Mouse (Mus musculus) heart, postnatal 36 days (tissue): ENCODE data around the gene Ltb4r2. TPM values are rescaled to one million over a fixed set of nuclear protein-coding genes. Genes with fewer than 3 reads are reported as not detected.

Experiments
- DNase-seq, 2 experiments: peaks; one replicate each; pipeline ENCODE4 v3.0.0; 2021 to 2022
- intact Hi-C: fragments of 180-260 bp; cut with DNase I; formaldehyde crosslinking; loops from one replicate; pipeline ENCODE4 v1.15.1; 2025
- total RNA-seq, 2 experiments: library from RNA; stranded (reverse); gene quantifications; 2 replicates each; pipeline ENCODE4 v1.2.3; 2021

Ltb4r2 gene
- total RNA-seq, 2 experiments from 2014 or later: 0.19 TPM; not detected in 1

DNA sequence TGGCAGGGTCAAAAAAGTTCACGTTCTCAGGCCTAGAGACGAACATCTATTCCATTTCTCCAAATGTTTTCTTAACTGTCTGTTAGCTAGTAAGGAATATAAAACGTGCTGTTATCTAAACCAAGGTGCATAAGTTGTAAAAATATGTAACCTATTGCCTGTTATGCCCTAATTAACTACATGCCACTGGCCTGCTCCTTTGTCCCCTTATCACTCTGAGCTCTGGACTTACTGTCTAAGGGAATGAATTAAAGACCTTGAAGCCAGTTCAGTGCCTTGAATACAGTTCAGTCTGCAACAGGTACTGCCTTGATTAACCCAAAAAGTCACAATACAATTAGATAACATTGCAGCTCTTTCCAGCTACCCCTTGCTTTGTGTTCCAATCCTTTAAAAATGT, 25.9 kb upstream of the Ltb4r2 start:
- no peak for DNase-seq
- intact Hi-C loops: no loop called here

DNA sequence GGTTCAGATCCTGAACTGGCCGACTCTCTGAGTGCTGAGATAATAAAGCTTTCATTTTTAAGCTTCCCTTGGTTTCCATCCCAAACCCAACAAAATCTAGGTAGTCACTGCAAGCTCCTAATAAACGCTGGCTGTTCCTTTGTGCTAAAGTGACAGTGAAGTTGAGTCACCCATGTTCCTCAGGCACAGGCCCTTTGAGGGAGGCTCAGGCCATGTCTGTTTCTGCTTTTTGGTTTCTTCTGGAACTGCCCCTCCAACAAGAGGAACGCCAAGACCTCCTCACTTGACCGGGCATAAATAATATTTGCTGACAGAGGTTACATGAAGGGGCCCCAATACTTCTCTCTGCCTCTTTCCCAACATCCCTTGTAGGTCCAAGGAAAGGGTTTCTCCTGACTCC, 25.5 kb upstream of the Ltb4r2 start:
- intact Hi-C loops: no loop called here

DNA sequence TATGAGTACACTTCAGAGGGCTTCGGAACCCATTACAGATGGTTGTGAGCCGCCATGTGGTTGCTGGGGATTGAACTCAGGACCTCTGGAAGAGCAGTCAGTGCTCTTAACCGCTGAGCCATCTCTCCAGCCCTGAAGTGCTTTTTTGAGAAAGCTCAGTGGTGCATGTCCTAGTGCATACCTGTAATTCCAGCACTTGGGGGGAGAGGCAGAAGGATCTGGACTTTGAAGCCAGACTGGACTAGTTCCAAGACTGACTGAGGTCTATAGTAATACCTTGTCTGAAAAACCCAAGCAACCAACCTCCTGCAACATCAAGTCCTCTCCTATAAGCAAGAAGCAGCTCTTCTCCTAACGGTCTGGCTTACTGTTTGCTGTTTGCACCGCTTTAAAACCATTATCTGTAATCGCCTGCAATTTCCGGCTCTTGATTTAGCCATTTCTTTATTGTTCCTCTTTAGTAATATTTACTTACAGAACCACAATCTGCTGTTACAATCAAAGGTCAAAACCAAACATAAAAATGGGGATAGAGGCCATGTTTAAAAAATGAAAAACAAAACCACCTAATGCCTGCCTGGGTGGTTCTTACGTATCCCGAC, 24.0 kb upstream of the Ltb4r2 start:
- intact Hi-C loops: no loop called here
- DNase-seq: no peak

More for the DNA sequence above, 25.5 kb upstream of the Ltb4r2 start:
- DNase-seq: no peak

DNA sequence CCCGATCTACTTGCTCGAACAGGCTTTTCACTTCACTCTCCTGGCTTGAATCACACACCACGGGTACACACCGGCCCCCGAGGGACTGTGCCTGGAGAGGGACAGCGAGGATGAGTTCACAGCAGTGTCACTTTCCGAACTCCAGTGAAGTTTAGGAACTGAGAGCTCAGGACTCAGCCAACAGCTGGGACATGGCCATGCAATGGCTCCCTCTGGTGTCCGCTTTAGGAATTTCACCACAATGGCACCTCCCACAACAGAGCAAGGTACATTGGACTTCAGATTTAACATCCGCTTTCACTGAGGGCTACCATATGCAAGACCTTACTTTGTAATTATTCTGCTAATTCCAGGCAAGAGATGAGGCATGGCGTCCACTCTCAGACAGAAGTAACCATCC, 17.5 kb upstream of the Ltb4r2 start:
- intact Hi-C loops: loop anchor here (1.0 to 2.0 kb wide), 3 partner anchors 19 to 114 kb away; no protein-coding TSS in a partner anchor
- peak; percentile 91 to 94 for DNase-seq

DNA sequence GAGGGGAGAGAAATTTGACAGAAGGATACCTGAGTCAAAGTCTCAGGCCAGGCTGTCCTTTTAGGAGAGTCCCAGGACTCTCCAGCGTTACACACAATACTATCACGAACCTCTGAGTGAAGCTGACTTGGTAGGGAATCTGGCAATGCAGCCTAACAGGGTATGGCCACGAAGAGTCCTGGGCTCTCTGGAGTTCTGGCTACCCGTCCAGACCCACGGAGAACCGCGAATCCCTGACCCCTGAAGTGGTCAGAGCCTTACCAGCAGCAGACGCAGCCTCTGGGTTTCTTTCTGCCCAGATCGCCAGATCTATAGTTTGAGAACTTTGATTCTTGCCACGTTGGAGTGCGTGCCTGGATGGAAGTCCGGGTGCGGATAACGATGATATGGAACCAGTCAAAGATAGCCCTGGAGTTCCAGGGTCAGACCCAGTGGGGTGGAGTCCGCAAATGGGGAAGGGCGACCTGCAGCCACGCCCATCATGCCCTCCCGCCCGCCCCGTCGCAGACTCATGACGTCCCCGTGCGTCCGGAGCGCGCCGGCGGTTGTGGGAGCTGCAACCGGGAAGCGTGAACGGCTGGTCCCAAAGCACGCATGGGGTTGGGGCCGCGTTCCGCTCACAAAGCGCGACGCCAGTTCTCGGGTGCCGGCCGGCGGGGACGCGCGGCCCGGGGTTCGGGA, 15.9 kb upstream of the Ltb4r2 start, which contains the start of the genes Dhrs1 and Nop9:
Dhrs1 (minus strand) TSS at position 511 of the 681 bp plus-strand sequence.
Nop9 (plus strand) TSS at position 514 of the 681 bp plus-strand sequence.
- intact Hi-C loops: loop anchor here (5.0 kb wide), 1 partner anchor 248 kb away; no protein-coding TSS in a partner anchor
- peak; percentile 88 to 89 for DNase-seq

- DNase-seq: no peak
- intact Hi-C loops: loop anchor here (5.0 kb wide), 1 partner anchor 249 kb away; no protein-coding TSS in a partner anchor
These were observed 15.4 kb upstream of the Ltb4r2 start for GRCm38 (mm10) chr14:55745861-55746237.

GRCm38 (mm10) chr14:55747051-55747847, 14.0 kb upstream of the Ltb4r2 start:
- no peak for DNase-seq
- intact Hi-C loops: loop anchor here (5.0 kb wide), 1 partner anchor 250 kb away; no protein-coding TSS in a partner anchor

DNA sequence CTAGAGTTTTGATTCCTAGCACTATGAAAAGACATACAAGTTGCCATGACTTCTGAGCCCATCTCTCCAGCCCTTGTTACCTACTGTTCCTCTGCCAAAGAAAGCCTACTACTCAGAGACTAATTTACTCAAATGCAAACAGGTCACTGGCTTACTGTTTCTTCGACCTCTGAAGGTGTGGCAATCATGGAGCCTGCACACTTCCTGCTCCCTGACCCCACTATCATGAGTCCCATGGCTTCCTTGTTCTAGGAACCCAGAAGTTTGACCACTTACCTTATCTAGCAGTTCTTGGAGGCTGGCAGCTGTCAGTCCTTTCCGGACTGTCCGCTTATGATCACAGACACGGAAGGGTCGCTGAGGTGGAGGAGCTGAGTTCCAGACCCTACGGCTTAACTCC, 3.7 kb upstream of the Ltb4r2 start:
- no peak for DNase-seq
- intact Hi-C loops: no loop called here

DNA sequence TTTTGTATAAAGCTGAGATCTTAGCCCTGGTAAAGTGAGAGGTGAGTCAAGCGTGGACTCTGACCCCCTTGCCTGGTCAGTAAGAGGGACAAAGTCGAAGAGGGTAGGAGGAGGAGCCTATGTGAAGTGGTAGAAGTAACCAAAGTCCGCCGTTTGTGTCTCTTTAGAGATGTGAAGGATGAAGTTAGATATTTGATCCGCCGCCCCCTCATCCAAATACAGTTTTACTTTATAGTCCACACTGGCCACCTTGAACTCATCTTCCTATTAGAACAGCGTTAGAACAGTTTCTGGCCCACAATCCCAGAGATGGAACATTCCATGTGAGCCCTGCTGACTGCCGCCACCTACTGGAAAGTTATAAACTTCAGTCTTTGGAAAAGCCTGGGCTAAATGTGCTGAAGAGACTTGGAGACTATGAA, 2.9 kb upstream of the Ltb4r2 start, which contains the start of gene Cideb:
Cideb (minus strand) TSS at position 96 of the 422 bp plus-strand sequence.
- DNase-seq: peak; percentile 29 to 43
- intact Hi-C loops: no loop called here

DNA sequence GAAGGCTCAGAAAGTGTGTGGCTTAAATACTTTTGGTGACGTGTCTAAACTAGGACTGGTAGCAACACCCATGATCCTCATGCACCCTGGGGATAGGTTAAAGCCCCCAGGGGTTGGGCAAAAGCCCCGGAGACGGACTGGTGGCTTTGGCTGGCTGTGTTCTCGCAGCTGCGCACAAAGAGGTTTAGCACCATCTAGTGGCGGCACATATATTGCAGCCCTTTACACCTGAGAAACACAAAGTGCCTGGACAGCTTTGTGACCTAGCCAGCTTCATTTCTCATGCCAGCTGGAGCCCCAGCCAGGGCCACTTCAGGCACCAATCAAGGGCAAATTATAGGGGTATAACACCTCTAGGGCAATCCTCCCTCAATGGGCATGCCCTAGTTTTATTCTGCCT, 1.1 kb upstream of the Ltb4r2 start:
- intact Hi-C loops: loop anchor here (5.0 kb wide), 1 partner anchor 78 kb away; the partner anchor contains the start of gene Tinf2
- peak; percentile 88 to 92 for DNase-seq

- DNase-seq: peak; percentile 57 to 65
- intact Hi-C loops: loop anchor here (5.0 kb wide), 1 partner anchor 80 kb away; the partner anchor contains the start of gene Tinf2
These were observed 983 bp downstream of the Ltb4r2 start for GRCm38 (mm10) chr14:55762001-55762821.

GRCm38 (mm10) chr14:55763166-55763565, 1.9 kb downstream of the Ltb4r2 start:
- intact Hi-C loops: loop anchor here (5.0 kb wide), 1 partner anchor 81 kb away; the partner anchor contains the start of gene Tinf2
- DNase-seq: peak in 1 of 2 experiments; percentile 34

GRCm38 (mm10) chr14:55765696-55766095, 4.5 kb downstream of the Ltb4r2 start, which contains the start of gene Ltb4r1:
TSS of gene Ltb4r1 (plus strand) at chr14:55765962.
- intact Hi-C loops: loop anchor here (2.0 to 5.0 kb wide), 2 partner anchors 13 to 152 kb away; no protein-coding TSS in a partner anchor

DNA sequence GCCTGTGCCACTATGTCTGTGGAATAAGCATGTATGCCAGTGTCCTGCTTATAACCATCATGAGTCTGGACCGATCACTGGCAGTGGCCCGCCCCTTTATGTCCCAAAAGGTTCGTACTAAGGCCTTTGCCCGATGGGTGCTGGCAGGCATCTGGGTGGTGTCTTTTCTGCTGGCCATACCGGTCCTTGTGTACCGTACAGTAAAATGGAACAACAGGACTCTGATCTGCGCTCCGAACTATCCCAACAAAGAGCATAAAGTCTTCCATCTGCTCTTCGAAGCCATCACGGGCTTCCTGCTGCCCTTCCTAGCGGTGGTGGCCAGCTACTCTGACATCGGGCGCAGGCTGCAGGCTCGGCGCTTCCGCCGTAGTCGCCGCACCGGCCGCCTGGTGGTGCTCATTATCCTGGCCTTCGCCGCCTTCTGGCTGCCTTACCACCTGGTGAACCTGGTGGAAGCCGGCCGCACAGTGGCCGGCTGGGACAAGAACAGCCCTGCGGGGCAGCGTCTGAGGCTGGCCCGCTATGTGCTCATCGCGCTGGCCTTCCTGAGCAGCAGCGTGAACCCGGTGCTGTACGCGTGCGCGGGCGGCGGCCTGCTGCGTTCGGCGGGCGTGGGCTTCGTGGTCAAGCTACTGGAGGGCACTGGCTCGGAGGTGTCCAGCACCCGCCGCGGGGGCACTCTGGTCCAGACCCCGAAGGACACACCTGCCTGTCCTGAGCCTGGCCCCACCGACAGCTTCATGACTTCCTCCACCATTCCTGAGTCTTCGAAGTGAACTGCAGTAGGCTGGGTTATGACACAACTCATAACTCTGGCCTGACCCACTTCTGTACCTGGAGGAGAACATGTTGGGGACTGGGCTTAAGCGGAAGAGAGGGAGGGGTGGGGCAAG, 6.5 kb downstream of the Ltb4r2 start:
- DNase-seq: peak; percentile 57 to 63
- intact Hi-C loops: loop anchor here (5.0 kb wide), 1 partner anchor 150 kb away; no protein-coding TSS in a partner anchor

More at GRCm38 (mm10) chr14:55765696-55766095, 4.5 kb downstream of the Ltb4r2 start, which contains the start of gene Ltb4r1:
- DNase-seq: no peak

GRCm38 (mm10) chr14:55768555-55768954, 7.3 kb downstream of the Ltb4r2 start:
- intact Hi-C loops: loop anchor here (5.0 kb wide), 1 partner anchor 149 kb away; no protein-coding TSS in a partner anchor
- no peak for DNase-seq

GRCm38 (mm10) chr14:55769087-55769703, 8.0 kb downstream of the Ltb4r2 start:
- intact Hi-C loops: loop anchor here (5.0 kb wide), 1 partner anchor 148 kb away; no protein-coding TSS in a partner anchor
- no peak for DNase-seq

DNA sequence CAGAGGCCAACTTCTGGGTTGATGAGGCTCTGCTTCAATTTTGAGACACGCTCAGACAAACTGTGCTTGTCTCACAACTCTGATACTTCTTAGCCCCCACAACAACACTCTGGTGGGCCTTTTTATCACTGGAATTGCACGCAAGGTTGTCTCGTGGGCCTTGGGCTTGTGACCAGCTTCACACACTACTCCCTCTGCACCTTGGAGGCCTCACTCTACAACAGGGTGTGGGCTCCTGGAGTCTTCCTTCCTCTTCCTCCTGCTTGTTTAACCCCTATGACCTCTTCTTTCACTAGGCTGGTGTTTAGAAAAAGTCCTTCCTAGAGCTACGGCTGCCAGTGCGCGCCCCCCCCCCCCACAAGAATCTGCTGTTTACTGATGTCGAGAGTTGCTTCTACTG, 15.5 kb downstream of the Ltb4r2 start:
- intact Hi-C loops: no loop called here
- no peak for DNase-seq

- no peak for DNase-seq
- intact Hi-C loops: no loop called here
These were observed 15.9 kb downstream of the Ltb4r2 start for GRCm38 (mm10) chr14:55777176-55777575.
